Mouse (Mus musculus) embryo, embryonic 10.5 days (tissue): ENCODE results near the gene Coq5.
A peak's percentile ranks its signal among the peaks of the same experiment; 100 is the strongest.
"Not testable (repeated sequence)": the region's sequence is repeated elsewhere in the genome, so short reads cannot be mapped to it uniquely, and the experiment has no call there.

Experiments
- DNase-seq: peaks from one replicate; pipeline ENCODE4 v3.0.0-alpha.2; 2015; ENCODE audit warnings: low spot score

Coq5 gene

GRCm38 (mm10) chr5:115267469-115268045 lies 11.9 kb upstream of the Coq5 start:
- no peak for DNase-seq

- no peak for DNase-seq
Observed at GRCm38 (mm10) chr5:115268266-115268665, 11.2 kb upstream of the Coq5 start.

GRCm38 (mm10) chr5:115269969-115270368 lies 9.5 kb upstream of the Coq5 start:
- DNase-seq: no peak

GRCm38 (mm10) chr5:115271931-115272811 lies 7.3 kb upstream of the Coq5 start:
- DNase-seq: peak; percentile 60

DNA sequence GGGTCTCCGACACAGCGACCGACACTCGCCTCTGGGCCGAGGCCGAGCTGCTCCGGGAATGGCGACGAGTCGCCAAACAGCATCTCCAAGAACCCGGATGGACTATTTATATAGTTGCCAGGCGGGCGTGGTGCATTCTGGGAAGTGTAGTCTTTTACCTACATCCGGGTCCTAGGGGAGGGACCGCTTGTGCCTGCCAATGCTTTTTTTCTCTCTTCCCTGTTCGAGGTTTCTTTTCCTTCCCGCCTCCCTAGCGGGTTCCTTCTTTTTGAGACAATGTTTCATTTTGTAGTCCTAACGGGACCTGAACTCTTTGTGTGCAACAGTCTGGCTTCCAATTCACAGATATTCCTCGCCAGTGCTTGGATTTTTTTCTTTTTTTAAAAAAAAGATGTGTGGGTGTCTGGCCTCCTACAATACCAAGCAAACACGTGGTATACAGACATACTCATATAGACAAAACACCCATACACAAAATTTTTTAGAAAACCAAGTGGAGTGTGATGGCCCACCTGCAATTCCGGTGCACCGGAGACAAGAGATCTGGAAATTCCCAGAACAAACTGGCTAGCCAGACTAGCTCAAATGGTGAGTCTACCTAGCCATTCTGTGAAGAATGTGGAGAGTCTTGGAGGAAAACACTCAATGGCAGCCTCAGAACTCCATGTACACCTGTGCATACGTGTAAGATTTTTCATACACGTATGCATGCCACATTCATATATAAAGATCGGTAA lies 6.5 kb upstream of the Coq5 start, which contains the start of gene Rnf10:
Gene Rnf10, minus strand, starts transcription at position 87 of the 737 bp plus-strand sequence.
- peak; percentile 100 for DNase-seq

DNA sequence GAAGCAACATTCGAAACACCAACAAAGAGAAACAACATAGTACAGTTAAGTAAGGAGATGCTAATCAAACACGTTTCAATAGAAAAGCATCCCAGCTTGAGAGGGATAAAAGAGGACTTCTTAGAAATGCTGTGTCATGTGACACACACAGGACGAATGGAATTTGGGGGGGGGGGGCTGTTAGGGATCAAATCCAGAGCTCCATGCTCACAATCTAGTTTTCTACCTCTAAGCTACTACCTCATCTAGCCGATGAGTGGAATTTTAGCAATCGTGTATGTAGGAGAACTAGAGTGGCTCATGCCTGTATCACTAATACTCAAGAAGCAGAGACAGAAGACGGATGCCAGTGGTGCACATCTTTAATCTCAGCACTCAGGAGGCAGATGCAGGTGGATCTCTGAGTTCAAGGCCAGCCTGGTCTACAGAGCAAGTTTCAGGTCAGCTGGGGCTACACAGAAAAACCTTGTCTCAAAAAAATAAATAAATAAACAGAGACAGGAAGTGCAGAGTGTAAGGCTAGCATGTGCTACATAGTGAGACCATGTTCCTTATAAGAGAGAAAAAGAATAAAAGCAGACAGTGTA lies 5.8 kb upstream of the Coq5 start:
- DNase-seq: peak; percentile 30

- DNase-seq: no peak
Observed at GRCm38 (mm10) chr5:115274353-115274752, 5.1 kb upstream of the Coq5 start.

DNA sequence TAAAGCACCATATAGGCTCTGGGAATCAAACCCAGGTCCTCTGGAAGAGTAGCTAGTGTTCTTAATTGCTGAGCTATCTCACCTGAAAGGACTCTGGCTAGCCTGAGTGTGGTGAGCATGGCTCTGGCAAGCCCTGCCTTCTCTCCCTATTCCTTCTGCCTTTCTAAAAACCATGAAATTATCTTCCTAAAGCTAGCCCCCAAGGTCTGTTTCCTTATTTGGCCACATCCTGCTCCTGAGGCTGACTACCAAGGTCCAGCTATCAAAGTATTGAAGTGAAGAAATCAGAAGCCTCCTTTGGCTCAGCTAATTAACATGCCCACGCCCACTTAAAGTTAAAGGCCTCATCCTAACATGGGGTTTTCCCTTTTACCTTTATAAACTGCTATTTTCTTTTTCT lies 4.7 kb upstream of the Coq5 start:
- no peak for DNase-seq

DNA sequence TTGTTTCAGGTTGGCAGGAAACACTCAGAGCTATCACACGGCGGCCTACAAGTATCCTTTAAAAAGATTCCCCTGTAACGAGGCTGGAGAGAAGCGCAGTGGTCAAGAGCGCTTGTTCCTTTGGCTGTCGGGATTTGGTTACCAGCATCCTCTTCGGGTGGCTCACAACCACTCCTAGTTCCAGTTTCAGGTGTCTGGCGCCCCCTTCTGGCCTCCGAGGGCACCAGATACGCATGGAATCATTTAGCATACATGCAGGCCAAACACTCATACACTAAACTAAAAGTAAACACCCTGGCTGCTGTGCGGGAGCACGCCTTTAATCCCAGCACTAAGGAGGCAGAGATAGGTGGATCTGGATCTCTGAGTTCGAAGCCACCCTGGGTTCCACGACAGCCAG lies 3.5 kb upstream of the Coq5 start:
- peak; percentile 68 for DNase-seq

DNA sequence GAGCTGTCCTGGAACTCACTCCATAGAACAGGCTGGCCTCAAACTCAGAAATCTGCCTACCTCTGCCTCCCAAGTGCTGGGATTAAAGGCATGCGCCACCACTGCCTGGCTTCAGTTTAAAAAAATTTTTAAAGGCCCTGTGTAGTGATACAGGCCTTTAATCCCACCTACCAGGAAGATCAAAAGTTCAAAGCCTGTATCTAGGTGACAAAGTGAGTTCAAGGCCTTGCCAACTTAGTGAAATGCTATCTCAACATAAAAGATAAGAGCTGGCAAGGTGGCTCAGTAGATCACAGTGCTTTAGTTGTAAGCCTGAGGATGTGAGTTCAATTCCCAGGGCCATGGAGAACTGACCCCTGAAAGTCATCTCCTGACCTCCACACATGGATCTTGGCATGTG lies 1.4 kb upstream of the Coq5 start:
- no peak for DNase-seq

GRCm38 (mm10) chr5:115278785-115279184 lies 681 bp upstream of the Coq5 start:
- no peak for DNase-seq

GRCm38 (mm10) chr5:115280050-115280687 lies 703 bp downstream of the Coq5 start:
- peak; percentile 31 for DNase-seq

- no peak for DNase-seq
Observed at GRCm38 (mm10) chr5:115284735-115285134, 5.3 kb downstream of the Coq5 start.

DNA sequence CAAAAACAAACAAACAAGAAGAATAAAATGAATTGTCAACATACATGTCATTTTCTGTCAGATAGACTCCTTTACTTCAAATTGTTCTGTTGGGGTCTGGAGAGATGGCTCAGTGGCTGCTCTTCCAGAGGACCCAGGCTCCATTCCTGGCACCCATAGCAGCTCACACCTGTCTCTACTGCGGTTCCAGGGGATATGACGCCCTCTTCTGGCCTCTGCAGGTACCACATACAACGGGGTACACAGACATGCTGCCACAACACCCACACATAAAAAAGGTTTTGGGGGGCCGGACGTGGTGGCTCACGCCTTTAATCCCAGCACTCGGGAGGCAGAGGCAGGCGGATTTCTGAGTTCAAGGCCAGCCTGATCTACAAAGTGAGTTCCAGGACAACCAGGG lies 14.7 kb downstream of the Coq5 start:
- DNase-seq: no peak

DNA sequence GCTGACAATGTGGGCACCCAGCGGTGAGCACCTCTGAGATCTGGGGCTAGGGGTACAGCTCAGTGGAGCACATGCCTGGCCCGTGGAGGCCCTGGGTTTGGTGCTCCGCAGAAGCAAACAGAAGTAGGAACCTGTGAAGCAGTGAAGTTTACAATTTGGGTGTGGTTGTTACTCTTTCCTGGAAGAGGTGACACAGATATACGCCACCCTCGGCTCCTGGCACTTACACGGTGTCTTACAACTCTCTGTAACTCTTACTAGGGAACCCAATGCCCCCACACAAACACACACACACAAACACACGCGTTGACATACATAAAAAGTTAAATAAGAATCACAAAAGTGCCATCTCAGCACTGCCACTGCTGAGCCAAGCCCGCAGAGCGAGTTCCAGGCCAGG lies 16.9 kb downstream of the Coq5 start:
- DNase-seq: no peak

GRCm38 (mm10) chr5:115300035-115300744 lies 20.7 kb downstream of the Coq5 start:
- peak; percentile 82 for DNase-seq

- DNase-seq: peak; percentile 100
Observed at GRCm38 (mm10) chr5:115300792-115301614, 21.5 kb downstream of the Coq5 start, which contains the start of gene Dynll1. TSS of gene Dynll1 (minus strand) at chr5:115300999.

DNA sequence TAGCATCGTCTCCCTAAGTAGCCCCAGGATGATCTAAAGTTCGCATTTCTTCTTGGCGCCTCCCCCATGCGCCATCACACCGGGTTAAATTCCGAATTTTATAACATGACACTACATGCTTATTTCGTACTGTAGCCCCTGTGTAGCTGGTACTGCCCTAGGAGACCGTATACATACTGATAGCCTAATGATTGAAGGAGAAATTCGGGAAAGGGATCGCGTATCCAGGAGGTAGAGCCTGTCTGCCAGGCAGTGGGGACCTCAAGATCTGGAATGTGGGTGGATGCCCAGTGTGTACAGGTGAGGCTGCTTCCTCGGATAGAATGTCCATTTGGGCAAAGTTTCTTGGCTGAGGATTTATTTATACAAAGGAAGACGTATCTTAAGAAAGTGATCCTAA lies 22.1 kb downstream of the Coq5 start:
- DNase-seq: no peak

- not testable (repeated sequence) for DNase-seq
Observed at GRCm38 (mm10) chr5:115302190-115302589, 22.7 kb downstream of the Coq5 start.

DNA sequence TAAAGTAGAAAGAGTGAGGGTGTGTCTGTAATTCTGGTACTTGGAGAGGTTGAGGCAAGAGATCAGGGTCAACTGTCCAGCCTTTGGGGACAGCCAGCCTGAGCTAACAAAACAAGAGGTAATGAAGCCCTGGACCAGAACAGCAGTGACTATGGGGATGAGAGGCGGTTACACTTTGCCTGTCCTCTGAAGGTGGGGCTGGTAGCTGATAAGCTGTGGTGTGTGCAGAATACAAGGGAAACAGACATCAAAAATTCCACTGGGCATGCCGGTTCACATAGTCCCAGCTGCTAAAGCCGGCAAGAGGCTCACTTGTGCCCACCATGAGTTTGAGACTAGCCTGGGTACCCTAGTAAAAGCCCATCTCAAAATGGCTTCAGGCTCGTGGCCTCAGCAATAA lies 32.9 kb downstream of the Coq5 start:
- DNase-seq: no peak
